Mouse (Mus musculus): ENCODE measurements around the gene Engase. TPM values are rescaled to one million over a fixed set of nuclear protein-coding genes. Genes with fewer than 3 reads are reported as not detected.

The Engase gene
- polyA plus RNA-seq, 1 experiment from 2014 or later = 4.8 TPM

DNA sequence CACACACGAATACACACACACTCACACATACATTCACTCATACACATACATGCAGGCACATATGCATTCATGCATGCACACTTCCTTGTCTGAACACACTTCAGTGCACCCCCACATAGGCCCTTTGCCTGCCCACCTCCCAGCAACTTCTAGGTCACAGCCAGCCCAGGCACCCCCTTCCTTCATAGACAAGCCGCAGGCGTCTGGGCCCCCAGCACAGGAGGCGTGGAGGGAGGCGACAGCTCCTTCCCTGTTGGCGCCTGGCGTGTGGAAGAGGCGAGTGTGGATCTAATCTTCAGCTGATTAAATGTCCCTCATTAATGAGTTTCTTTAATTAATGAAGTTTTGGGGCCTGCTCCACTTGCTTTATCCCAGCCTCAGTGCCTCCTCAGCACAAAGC lies 53.7 kb downstream of the Engase start:
- H3K27me3 ChIP-seq (ENCODE audit: control insufficient read depth, insufficient read depth, low read length) = peaks cover 13% of the 10 kb centered on the region
- H3K9ac ChIP-seq (ENCODE audit: low read length) = no peak overlapping the region
- no peaks in the 10 kb centered on the region for H3K9me3 ChIP-seq (ENCODE audit: control insufficient read depth, low read length)
- no peaks in the 10 kb centered on the region for H3K36me3 ChIP-seq (ENCODE audit: control insufficient read depth, insufficient read depth, low read length)
- no peak for ATAC-seq (ENCODE audit: insufficient number of reproducible peaks, insufficient read depth, low FRiP score, low read depth)
- no peak overlapping the region for H3K27ac ChIP-seq (replicated peaks in 1 of 2; ENCODE audit: control insufficient read depth in 1 of 2, insufficient read depth in 1 of 2, low read depth in 2 of 2, low read length in 2 of 2)
- H3K4me2 ChIP-seq (ENCODE audit: low read length) = no peak overlapping the region
- WGBS = 70% methylated on average over 8 of the region's 8 CpGs
- no peak overlapping the region for H3K4me3 ChIP-seq (ENCODE audit: control insufficient read depth in 1 of 2, insufficient read depth in 1 of 2, low read depth in 1 of 2, low read length in 2 of 2)
- no peaks in the 10 kb centered on the region; a peak in 1 of 4 replicates for H3K4me1 ChIP-seq (ENCODE audit: control insufficient read depth in 2 of 2, insufficient read depth in 2 of 2, low read length in 2 of 2)

- no peaks in the 10 kb centered on the region for H3K36me3 ChIP-seq (ENCODE audit: control insufficient read depth, insufficient read depth, low read length)
- no peak overlapping the region for H3K9ac ChIP-seq (ENCODE audit: low read length)
- peaks cover 13% of the 10 kb centered on the region for H3K27me3 ChIP-seq (ENCODE audit: control insufficient read depth, insufficient read depth, low read length)
- no peak for ATAC-seq (ENCODE audit: insufficient number of reproducible peaks, insufficient read depth, low FRiP score, low read depth)
- WGBS = 29% methylated on average over 18 of the region's 18 CpGs
- no peaks in the 10 kb centered on the region for H3K9me3 ChIP-seq (ENCODE audit: control insufficient read depth, low read length)
- H3K4me1 ChIP-seq (ENCODE audit: control insufficient read depth in 2 of 2, insufficient read depth in 2 of 2, low read length in 2 of 2) = no peaks in the 10 kb centered on the region; a peak in 1 of 4 replicates
- no peak overlapping the region for H3K4me2 ChIP-seq (ENCODE audit: low read length)
- no peak overlapping the region for H3K4me3 ChIP-seq (ENCODE audit: control insufficient read depth in 1 of 2, insufficient read depth in 1 of 2, low read depth in 1 of 2, low read length in 2 of 2)
- H3K27ac ChIP-seq (replicated peaks in 1 of 2; ENCODE audit: control insufficient read depth in 1 of 2, insufficient read depth in 1 of 2, low read depth in 2 of 2, low read length in 2 of 2) = no peak overlapping the region
Observed at GRCm38 (mm10) chr11:118534382-118535092, 57.9 kb downstream of the Engase start.

- WGBS = 83% methylated on average over 11 of the region's 11 CpGs
- H3K9ac ChIP-seq (ENCODE audit: low read length) = no peak overlapping the region
- peaks cover 23% of the 10 kb centered on the region for H3K27me3 ChIP-seq (ENCODE audit: control insufficient read depth, insufficient read depth, low read length)
- no peak for ATAC-seq (ENCODE audit: insufficient number of reproducible peaks, insufficient read depth, low FRiP score, low read depth)
- no peaks in the 10 kb centered on the region for H3K36me3 ChIP-seq (ENCODE audit: control insufficient read depth, insufficient read depth, low read length)
- H3K27ac ChIP-seq (replicated peaks in 1 of 2; ENCODE audit: control insufficient read depth in 1 of 2, insufficient read depth in 1 of 2, low read depth in 2 of 2, low read length in 2 of 2) = no peak overlapping the region
- H3K4me1 ChIP-seq (ENCODE audit: control insufficient read depth in 2 of 2, insufficient read depth in 2 of 2, low read length in 2 of 2) = no peaks in the 10 kb centered on the region
- no peak overlapping the region for H3K4me3 ChIP-seq (ENCODE audit: control insufficient read depth in 1 of 2, insufficient read depth in 1 of 2, low read depth in 1 of 2, low read length in 2 of 2)
- H3K9me3 ChIP-seq (ENCODE audit: control insufficient read depth, low read length) = no peaks in the 10 kb centered on the region
- H3K4me2 ChIP-seq (ENCODE audit: low read length) = no peak overlapping the region
Observed at GRCm38 (mm10) chr11:118538008-118538407, 61.4 kb downstream of the Engase start.

Other genes starting within 250 kb of the Engase start
- gene Cyth1, start 228.2 kb upstream of the Engase start, polyA plus RNA-seq (2014; fragmentation: Nextera tagmentation; extraction: Ambion mirVana) = 12.7 and 15.9 TPM in 2 replicates
- 9.1 and 11.5 TPM in 2 replicates for gene Usp36, start 186.6 kb upstream of the Engase start, polyA plus RNA-seq (2014; fragmentation: Nextera tagmentation; extraction: Ambion mirVana)
- gene Cep295nl, start 134.3 kb upstream of the Engase start, polyA plus RNA-seq (2014; fragmentation: Nextera tagmentation; extraction: Ambion mirVana) = 0.28 and 0.45 TPM in 2 replicates
- 87.6 and 99.2 TPM in 2 replicates for gene Timp2, start 121.1 kb upstream of the Engase start, polyA plus RNA-seq (2014; fragmentation: Nextera tagmentation; extraction: Ambion mirVana)
- gene Lgals3bp, start 74.7 kb upstream of the Engase start, polyA plus RNA-seq (2014; fragmentation: Nextera tagmentation; extraction: Ambion mirVana) = 7.2 and 12.7 TPM in 2 replicates
- gene Cant1, start 57.7 kb upstream of the Engase start, polyA plus RNA-seq (2014; fragmentation: Nextera tagmentation; extraction: Ambion mirVana) = 12.0 and 19.2 TPM in 2 replicates
- gene C1qtnf1, start 48.6 kb upstream of the Engase start, polyA plus RNA-seq (2014; fragmentation: Nextera tagmentation; extraction: Ambion mirVana) = 7.3 and 7.5 TPM in 2 replicates